Mouse (Mus musculus) gastrocnemius, postnatal 10 days (tissue): ENCODE results near the gene Rspry1. TPM values are rescaled to one million over a fixed set of nuclear protein-coding genes. Genes with fewer than 3 reads are reported as not detected.

Source experiments
- DNase-seq: peaks from one replicate; pipeline ENCODE4 v3.0.0; 2021; ENCODE audit warnings: mixed read lengths
- long read RNA-seq, 2 experiments: library from polyadenylated mRNA; stranded (forward); transcript quantifications; one replicate each; pipeline ENCODE4 v2.0.0; 2021
- total RNA-seq, 2 experiments: library from RNA; stranded (reverse); gene quantifications; 2 replicates each; pipeline ENCODE4 v1.2.3; 2021

The Rspry1 gene
- 10 to 100 TPM; 12.9 to 18.6 TPM for total RNA-seq
- long read RNA-seq, experiment 1, transcript Rspry1-201 (15 exons, 3,852 nt), result major isoform, 20 of 28 reads
- long read RNA-seq, experiment 1, partial matches to known transcripts, result 2 of 28 reads
- long read RNA-seq, experiment 1, other reads (novel, unspliced or antisense), result 1 of 28 reads
- long read RNA-seq, experiment 2, transcript Rspry1-201 (15 exons, 3,852 nt), result major isoform, 14 of 22 reads
- long read RNA-seq, experiment 2, partial matches to known transcripts, result 3 of 22 reads
- long read RNA-seq, experiment 2, other reads (novel, unspliced or antisense), result 4 of 22 reads

DNA sequence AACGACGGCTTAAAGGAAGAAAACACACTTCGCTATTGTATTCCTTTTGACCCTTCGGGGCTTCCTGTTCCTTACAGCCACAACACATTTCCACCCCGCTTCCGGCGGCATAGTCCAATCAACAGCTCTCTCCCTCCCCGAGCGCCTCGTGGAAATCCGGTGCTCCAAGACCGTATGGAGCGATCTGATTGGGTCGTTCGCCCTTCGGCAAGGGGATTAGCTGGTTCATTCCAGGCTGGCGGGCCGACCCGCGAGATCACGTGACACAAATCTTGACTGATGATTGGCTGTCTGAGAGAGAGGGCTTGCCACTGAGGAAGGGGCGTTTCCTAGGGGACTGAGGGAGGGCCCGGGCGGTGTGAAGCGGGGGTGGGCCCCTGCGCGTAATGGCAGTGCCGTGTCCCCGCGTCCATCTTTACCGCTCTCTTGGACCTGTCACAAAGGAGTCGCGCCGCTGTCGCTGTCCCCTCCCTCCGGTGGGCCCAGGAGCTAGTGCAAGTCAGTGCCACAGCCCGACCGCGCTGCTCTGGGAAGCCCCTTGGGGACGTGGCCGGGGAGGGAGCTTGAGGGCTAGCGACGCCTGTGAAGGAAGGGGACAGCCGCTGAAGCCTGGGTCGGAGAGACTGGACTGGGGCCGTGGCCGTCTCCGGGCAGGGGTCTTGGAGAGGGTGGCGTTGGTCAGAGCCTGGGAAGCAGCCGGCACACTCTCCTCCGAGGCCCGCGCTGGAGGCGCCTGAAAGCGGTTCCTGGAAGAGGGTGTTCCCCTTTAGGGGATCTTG lies at the start of gene Rspry1, which contains the start of gene Fam192a:
Rspry1 (plus strand) TSS at position 331 of the 779 bp plus-strand sequence.
Fam192a (minus strand) TSS at position 391 of the 779 bp plus-strand sequence.
- DNase-seq, result peak; percentile 97

DNA sequence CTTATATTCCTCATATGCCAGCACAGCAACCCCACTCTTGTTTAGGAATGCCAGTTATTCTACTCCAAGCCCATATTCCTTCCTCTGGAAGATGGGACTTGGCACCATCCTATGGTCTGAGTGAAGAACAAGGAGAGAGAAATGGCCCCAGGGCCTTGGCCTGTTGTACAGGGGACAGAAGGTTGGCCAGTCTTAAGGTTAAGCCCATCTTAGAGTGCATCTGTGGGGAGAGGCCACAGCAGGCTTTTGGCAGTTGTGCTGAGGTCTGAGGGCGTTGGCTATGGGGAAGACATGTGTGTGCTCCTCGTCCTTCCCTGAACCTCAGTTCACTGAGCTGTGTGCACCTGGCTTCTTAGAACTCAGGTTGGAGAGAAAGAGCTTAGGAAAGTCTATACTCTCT lies 49.0 kb upstream of the Rspry1 start:
- no peak for DNase-seq

DNA sequence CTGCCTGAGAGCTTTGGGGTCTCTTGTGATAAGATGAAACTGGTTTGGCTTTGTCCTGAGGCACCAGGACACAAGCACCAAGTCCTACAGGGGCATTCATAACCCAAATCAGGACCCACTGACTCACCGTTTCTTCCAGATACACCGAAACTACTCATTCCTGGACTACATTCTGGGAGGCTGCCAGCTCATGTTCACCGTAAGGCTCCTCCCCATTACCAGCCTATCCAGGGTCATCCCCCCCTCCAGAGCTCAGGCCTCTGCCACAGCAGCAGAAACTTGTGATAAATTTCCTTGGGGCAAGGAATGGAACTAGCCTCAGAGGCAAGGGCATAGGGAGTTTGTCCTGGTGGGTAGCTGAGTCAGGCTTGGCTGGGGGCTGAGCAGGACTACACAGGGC lies 44.5 kb upstream of the Rspry1 start:
- DNase-seq, result no peak

GRCm38 (mm10) chr8:94561256-94561655 lies 40.5 kb upstream of the Rspry1 start:
- DNase-seq, result no peak

DNA sequence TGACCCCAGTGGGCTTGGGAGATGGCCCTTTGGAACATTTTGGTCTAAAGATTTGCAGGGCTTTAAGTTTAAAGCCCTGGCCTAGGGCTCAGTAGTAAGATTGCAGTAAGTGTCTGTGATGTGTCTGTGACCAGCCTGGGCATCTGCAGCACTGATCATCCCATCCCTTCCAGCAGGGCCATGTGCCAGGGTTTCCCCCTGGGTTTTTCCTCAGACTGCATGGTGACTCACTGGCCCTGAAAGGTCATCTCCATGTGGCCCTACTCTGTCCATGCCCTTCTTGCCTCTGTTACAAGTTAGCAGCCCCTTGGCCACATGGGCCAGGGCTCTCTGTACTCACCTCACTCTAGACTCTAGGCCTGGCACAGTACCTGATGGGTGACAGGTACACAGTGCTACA lies 37.3 kb upstream of the Rspry1 start:
- DNase-seq, result no peak

DNA sequence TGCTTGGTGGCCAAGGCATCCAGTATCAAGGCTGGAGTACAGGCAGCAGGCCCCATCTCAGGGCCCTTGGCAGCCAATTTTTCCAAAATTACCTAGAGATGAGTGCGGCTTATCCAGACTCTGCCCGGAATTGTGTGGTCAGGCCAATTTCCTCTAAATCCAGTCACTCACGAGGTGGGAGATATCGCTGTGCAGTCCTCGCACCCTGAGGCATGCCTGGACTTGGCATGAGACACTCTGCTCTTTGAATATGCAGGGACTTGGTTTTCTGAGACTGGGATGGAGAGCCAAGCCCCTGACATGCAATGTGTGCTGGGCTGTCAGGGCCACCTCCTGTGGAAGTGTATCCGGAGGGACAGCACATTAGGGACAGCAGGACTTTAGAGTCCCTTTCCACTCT lies 35.7 kb upstream of the Rspry1 start:
- DNase-seq, result no peak

DNA sequence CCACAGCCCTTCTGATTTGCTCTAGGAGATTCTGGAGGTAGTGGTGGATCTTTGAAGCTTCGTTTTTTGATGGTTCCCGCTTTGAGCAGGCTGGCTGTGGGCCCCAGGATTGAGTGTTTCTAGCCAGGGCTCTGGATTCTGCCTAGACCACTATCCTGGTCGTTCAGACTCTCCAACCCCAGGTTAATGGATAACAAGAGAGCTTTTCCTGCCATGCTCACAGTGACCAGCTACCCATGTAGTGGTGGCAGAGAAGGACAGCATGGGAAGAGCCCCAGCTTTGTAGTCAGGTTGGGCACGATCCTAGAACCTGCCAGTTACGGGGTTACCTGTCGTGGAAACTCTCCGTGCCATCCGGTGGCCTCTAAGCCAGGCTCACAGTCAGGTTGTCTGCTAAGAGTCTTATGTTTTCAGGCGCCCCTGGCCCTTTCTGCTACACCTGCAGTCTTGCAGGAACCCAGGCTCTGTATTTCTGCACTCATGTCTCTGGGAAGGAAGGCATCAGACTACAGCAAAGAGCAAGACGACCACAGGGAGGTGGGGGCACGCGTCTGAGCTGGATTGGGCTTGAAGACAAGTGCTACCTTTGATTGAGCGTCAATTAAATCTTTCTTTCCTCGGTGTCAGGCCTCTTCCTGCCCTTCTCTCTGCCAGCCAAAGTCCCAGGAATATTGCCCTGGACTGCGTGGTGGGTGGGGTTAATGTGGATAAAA lies 35.1 kb upstream of the Rspry1 start:
- no peak for DNase-seq

- DNase-seq, result no peak
Observed at GRCm38 (mm10) chr8:94567159-94567849, 34.4 kb upstream of the Rspry1 start.

DNA sequence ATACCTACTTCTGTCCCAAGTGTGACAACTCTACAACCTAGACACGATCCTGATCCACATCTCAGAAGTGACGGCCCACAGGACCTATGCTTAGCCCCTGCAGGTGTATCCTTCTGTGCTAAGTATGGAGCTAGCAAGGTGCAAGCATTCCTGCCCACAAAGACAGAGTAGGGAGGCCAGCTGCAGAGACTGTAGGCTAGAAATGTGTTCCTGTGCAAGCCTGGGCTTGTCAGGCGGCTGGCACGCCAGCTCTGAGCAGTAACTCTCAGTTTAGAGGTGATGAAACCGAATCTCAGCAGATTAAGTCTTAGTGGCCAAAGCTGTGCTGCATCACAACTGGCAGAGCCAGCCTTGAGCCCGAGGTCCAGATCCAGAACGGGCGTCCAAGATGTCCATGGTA lies 33.6 kb upstream of the Rspry1 start:
- DNase-seq, result no peak

GRCm38 (mm10) chr8:94569419-94569818 lies 32.3 kb upstream of the Rspry1 start:
- no peak for DNase-seq

DNA sequence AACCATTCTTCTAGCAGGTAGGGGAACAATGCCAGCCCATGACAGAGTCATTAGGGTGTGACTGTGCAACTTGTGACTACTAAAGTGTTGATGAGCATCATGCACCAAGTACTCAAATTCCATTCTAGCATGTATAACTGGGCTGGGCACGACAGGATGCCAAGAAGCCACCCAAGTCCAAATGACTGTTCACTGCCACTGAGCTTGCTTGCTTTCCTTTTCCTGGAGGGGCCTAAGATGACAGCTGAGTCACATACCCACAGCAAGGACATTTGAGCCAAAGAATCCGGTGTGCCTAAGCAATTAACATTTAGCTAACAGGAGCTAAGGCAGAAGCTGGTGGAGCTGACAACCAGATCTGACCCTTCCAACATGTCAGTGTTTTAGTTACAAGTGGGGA lies 29.8 kb upstream of the Rspry1 start:
- DNase-seq, result no peak

DNA sequence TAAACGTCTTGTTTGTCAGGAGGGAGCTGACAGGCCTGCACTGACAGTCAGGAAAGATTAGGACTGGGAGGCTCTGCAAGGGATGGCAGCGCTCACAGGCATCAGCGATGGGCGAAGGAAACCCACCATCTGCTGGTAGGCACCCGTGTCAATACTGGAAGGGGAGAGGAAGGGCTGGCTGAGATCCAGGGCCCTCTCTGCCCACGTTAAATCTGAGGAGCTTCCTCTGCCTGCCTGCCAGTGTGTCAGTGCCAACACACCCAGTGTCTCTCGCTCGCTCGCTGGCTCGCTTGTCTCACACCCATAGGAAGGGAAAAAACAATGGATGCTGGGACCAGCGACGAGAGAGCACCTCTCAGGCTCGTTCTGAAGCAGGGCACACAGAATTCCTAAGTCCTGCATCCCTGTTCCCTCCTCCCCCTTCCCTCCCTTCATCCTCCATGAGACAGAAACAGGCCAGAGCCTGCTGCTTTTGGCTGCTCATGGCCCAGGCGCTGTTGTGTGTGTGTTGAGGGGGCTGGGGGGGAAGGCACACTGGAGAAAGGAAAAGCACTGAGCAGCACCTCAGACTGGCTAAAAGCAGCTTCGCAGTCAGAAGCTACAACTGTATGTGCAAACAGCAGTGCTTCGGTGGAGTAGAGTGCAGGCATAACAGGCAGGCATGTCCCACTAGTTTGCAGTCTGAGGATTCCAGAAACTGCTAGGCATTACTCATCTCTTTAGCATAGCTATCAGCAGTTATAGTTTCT lies 27.4 kb upstream of the Rspry1 start:
- no peak for DNase-seq

GRCm38 (mm10) chr8:94575148-94575547 lies 26.6 kb upstream of the Rspry1 start:
- no peak for DNase-seq

DNA sequence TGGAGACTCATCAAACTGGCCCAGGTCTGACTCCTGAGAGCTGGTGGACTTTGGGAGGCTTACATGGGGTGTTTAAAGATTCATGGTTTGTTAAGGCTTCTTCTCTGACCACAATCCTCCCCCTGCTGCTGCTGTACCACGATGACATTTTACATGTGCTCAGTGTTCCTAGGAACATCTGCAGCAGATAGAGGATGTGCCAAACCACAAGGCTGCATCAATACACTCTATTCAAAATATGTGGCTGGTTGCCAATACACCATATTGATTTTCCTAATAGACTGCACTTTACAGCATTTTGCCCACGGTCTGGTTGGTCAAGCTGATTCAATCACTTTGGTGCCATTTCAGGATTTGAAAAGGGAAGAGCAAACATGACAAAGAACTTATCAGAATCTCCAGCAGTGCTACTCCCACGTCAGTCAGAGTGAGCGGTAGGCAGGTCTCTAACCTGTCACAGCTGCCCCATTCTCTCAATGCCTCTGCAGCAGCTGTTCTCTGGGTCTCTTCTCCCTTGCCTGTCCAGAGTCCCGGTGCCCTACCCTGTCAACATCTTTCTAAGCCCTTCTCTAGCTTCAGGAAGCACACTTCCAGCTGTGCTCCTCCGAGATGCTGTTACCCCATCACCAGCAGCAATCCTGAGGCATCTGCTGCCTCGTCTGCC lies 19.8 kb upstream of the Rspry1 start:
- no peak for DNase-seq

DNA sequence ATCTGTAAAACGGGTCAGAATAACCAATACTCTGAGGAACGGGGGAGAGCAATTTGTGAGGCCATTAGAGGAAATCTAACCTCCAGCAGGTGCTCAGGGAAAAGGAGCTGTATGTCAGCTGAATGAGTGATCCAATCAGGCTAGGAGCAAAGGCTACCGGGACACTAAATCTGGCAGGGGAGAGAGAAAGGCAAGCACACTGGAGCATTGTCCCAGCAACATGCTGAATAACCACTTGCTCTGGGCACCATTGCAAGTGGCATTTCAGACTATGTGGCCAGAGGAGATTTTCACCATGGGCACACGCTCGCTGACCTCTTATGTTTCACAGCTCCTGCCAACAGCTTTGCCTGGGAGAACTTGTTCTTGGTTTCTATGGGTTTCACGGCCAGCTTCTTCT lies 19.2 kb upstream of the Rspry1 start:
- DNase-seq, result no peak

- DNase-seq, result no peak
Observed at GRCm38 (mm10) chr8:94584238-94584817, 17.4 kb upstream of the Rspry1 start.

- no peak for DNase-seq
Observed at GRCm38 (mm10) chr8:94591691-94592090, 10.0 kb upstream of the Rspry1 start.

DNA sequence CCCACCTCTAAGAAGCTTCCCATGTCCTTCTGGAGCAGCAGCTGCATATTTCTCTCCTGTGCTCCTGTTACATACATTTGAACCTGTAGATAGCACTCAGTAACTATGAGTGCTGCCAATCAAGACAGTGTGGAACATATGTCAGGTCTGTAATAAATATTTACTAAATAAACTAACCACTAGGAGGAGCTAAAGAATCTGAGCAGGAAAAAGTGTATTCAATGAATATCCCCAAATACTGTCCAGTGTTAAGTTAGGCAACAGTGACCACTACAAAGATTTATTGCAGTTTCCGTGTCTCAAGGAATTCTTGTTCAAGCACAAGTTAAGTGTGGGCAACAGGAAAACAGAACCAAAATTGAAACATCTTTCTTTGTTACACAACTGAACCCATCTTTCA lies 7.5 kb upstream of the Rspry1 start:
- no peak for DNase-seq

- DNase-seq, result no peak
Observed at GRCm38 (mm10) chr8:94600478-94600877, 1.3 kb upstream of the Rspry1 start.

GRCm38 (mm10) chr8:94601034-94601606 lies 617 bp upstream of the Rspry1 start:
- peak; percentile 34 for DNase-seq
